Mouse (Mus musculus) lung, postnatal 0 days (tissue): ENCODE measurements around the gene Cav2.

ENCODE experiments used
- CTCF ChIP-seq: IDR thresholded peaks from 2 replicates; pipeline ENCODE4 v1.5.1; 2016; ENCODE audit warnings: antibody characterized with exemption, mild to moderate bottlenecking
- EP300 ChIP-seq: IDR thresholded peaks from 2 replicates; pipeline ENCODE4 v1.6.1; 2016; ENCODE audit warnings: antibody characterized with exemption, mild to moderate bottlenecking, control low read depth

DNA sequence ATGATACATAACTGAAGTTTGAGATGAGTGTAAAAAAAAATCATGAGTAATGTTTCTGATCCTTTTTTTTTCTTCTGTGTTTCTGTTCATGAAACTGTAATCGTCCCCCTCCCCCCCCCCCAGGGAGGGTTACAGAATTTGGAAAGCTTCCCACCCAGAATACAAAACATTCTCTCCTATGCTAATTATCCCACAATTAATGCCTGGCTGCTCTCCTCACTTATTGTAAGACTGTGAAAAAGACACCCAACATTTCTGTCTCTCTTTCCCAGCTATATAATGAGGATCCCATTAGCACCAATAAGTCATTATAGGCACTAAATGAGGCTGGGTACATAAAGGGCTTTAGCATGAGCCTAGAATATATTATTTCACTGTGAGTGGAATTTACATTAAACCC, 32.7 kb upstream of the Cav2 start:
- TF ChIP-seq CTCF = no peak
- no peak for TF ChIP-seq EP300
